Mouse (Mus musculus) stomach, postnatal 0 days (tissue): Measurements from ENCODE around the gene Spem2. TPM values are rescaled to one million over a fixed set of nuclear protein-coding genes. Genes with fewer than 3 reads are reported as not detected.

Experiments used
- ATAC-seq: fragments of 200-750 bp; cut with Nextera tagmentation; 2 replicates; pipeline ENCODE4 v1.8.0; 2017; ENCODE audit not compliant: low FRiP score, low TSS enrichment
- DNase-seq: peaks from one replicate; pipeline ENCODE4 v3.0.0-alpha.2; 2016; ENCODE audit warnings: low spot score
- H3K27ac ChIP-seq: fragments of 300-500 bp; sonication (generic); replicated peaks from 2 replicates; pipeline ENCODE4 v1.5.1; 2014; ENCODE audit warnings: mild to moderate bottlenecking, control low read depth
- H3K27me3 ChIP-seq: fragments of 300-500 bp; sonication (generic); 2 replicates; pipeline ENCODE4 v1.6.1; 2014; ENCODE audit warnings: low read length; ENCODE audit not compliant: control insufficient read depth, insufficient read depth
- H3K36me3 ChIP-seq: fragments of 300-500 bp; sonication (generic); 2 replicates; pipeline ENCODE4 v1.6.1; 2014; ENCODE audit warnings: low read length, mixed read lengths; ENCODE audit not compliant: control insufficient read depth, insufficient read depth
- H3K4me1 ChIP-seq: fragments of 300-500 bp; sonication (generic); replicated peaks from 2 replicates; pipeline ENCODE4 v1.6.1; 2014; ENCODE audit warnings: antibody characterized with exemption; ENCODE audit not compliant: control insufficient read depth, insufficient read depth
- H3K4me2 ChIP-seq: fragments of 300-500 bp; sonication (generic); replicated peaks from 2 replicates; pipeline ENCODE4 v1.6.1; 2014; ENCODE audit warnings: low read depth, mild to moderate bottlenecking, control low read depth, moderate library complexity
- H3K4me3 ChIP-seq: fragments of 300-500 bp; sonication (generic); 2 replicates; pipeline ENCODE4 v1.5.1; 2014; ENCODE audit warnings: low read depth, low read length, control low read depth
- H3K9ac ChIP-seq: fragments of 300-500 bp; sonication (generic); 2 replicates; pipeline ENCODE4 v1.6.1; 2014; ENCODE audit warnings: mild to moderate bottlenecking, low read length, control low read depth, mixed read lengths
- H3K9me3 ChIP-seq: fragments of 300-500 bp; sonication (generic); 2 replicates; pipeline ENCODE4 v1.6.1; 2016; ENCODE audit warnings: low read length; ENCODE audit not compliant: control insufficient read depth
- CTCF ChIP-seq: IDR thresholded peaks from 2 replicates; pipeline ENCODE4 v1.5.1; 2016; ENCODE audit warnings: antibody characterized with exemption, low read depth, mild to moderate bottlenecking, moderate library complexity
- EP300 ChIP-seq: optimal IDR thresholded peaks from 2 replicates; pipeline ENCODE3; 2016; ENCODE audit warnings: antibody characterized with exemption
- WGBS: fragments of 180-500 bp; shearing (Covaris S2); extraction: QIAGEN DNeasy Blood & Tissue Kit; methylation state at CpG from one replicate; pipeline ENCODE4 v1.1.7; 2014; 5-methylcytosine and 5-hydroxymethylcytosine counted together
- polyA plus RNA-seq: library from polyadenylated mRNA; unstranded; fragments of >200 nt; fragmentation: Nextera tagmentation; extraction: Ambion mirVana; gene quantifications from 2 replicates; pipeline ENCODE4 v1.2.1, GENCODE M21; 2015

The Spem2 gene
- polyA plus RNA-seq, 1 experiment from 2014 or later: not detected

- Histone ChIP-seq H3K9ac (no peak within 1 kb of the TSS), H3K27me3 (no peaks in the 10 kb centered on the region), H3K36me3 (no peaks in the 10 kb centered on the region), H3K4me1 (no peaks in the 10 kb centered on the region), H3K4me3 (no peak within 1 kb of the TSS), H3K4me2 (no peak within 1 kb of the TSS), H3K27ac (no peak within 1 kb of the TSS), H3K9me3 (no peaks in the 10 kb centered on the region)
- WGBS: 48% methylated on average over 10 of the region's 10 CpGs
- ATAC-seq (no peak), DNase-seq (no peak)
- TF ChIP-seq CTCF: peak; percentile 17; the same call in 1 of the 2 replicates
- TF ChIP-seq EP300: no peak
These were observed 3.1 kb downstream of the Spem2 start, which contains the start of gene Gm39566 for GRCm38 (mm10) chr11:69815155-69815554. Gene Gm39566 (minus strand): TSS chr11:69815298.

GRCm38 (mm10) chr11:69810280-69810679 lies 8.0 kb downstream of the Spem2 start:
- H3K4me2 ChIP-seq: no peak overlapping the region
- H3K4me3 ChIP-seq: no peak overlapping the region
- no peaks in the 10 kb centered on the region for H3K27me3 ChIP-seq
- DNase-seq (no peak), ATAC-seq (no peak)
- H3K36me3 ChIP-seq: no peaks in the 10 kb centered on the region
- TF ChIP-seq CTCF (0 out of 2 replicates have a peak, but pooled peaks have one; percentile 9), EP300 (no peak)
- no peak overlapping the region for H3K9ac ChIP-seq
- no peaks in the 10 kb centered on the region for H3K4me1 ChIP-seq
- H3K27ac ChIP-seq: no peak overlapping the region
- H3K9me3 ChIP-seq: no peaks in the 10 kb centered on the region

GRCm38 (mm10) chr11:69807641-69808040 lies 10.6 kb downstream of the Spem2 start:
- DNase-seq: no peak
- Histone ChIP-seq H3K36me3 (no peaks in the 10 kb centered on the region), H3K4me1 (no peaks in the 10 kb centered on the region), H3K9me3 (no peaks in the 10 kb centered on the region), H3K4me3 (no peak overlapping the region), H3K9ac (no peak overlapping the region), H3K27me3 (no peaks in the 10 kb centered on the region), H3K27ac (no peak overlapping the region), H3K4me2 (no peak overlapping the region)
- ATAC-seq: no peak
- TF ChIP-seq EP300 (no peak), CTCF (no peak)
- 65% methylated on average over 2 of the region's 2 CpGs for WGBS

- ATAC-seq (no peak), DNase-seq (no peak)
- no peak for TF ChIP-seq EP300
- peak; percentile 43 for TF ChIP-seq CTCF
- WGBS: 73% methylated on average over 4 of the region's 4 CpGs
- Histone ChIP-seq H3K27ac (no peak overlapping the region), H3K36me3 (no peaks in the 10 kb centered on the region), H3K4me3 (no peak overlapping the region), H3K4me1 (no peaks in the 10 kb centered on the region; the same call in 1 of the 2 replicates), H3K27me3 (no peaks in the 10 kb centered on the region), H3K9me3 (no peaks in the 10 kb centered on the region), H3K9ac (no peak overlapping the region), H3K4me2 (no peak overlapping the region)
These were observed 11.9 kb downstream of the Spem2 start for GRCm38 (mm10) chr11:69806378-69806777.

GRCm38 (mm10) chr11:69804972-69805909 lies 13.0 kb downstream of the Spem2 start, which contains the start of gene Tmem102:
Gene Tmem102 (minus strand): TSS chr11:69805624.
- H3K36me3 ChIP-seq: no peaks in the 10 kb centered on the region
- H3K9me3 ChIP-seq: no peaks in the 10 kb centered on the region
- H3K9ac ChIP-seq: peak within 1 kb of the TSS; percentile 67
- peak within 1 kb of the TSS; percentile 78 for H3K27ac ChIP-seq
- H3K4me3 ChIP-seq: peak within 1 kb of the TSS; percentile 55
- peak within 1 kb of the TSS; percentile 73 for H3K4me2 ChIP-seq
- ATAC-seq: peak; percentile 73
- H3K4me1 ChIP-seq: peaks cover 4% of the 10 kb centered on the region
- WGBS: 19% methylated on average over 29 of the region's 29 CpGs
- H3K27me3 ChIP-seq: no peaks in the 10 kb centered on the region
- TF ChIP-seq EP300 (no peak), CTCF (0 out of 2 replicates have a peak, but pooled peaks have one; percentile 9)
- DNase-seq: peak; percentile 87

- 10% methylated on average over 12 of the region's 12 CpGs for WGBS
- TF ChIP-seq CTCF (no peak), EP300 (no peak)
- H3K4me2 ChIP-seq: peak overlapping the region; percentile 73
- H3K27ac ChIP-seq: peak overlapping the region; percentile 78
- no peaks in the 10 kb centered on the region for H3K36me3 ChIP-seq
- peak overlapping the region; percentile 67 for H3K9ac ChIP-seq
- peak overlapping the region; percentile 55 for H3K4me3 ChIP-seq
- no peaks in the 10 kb centered on the region for H3K27me3 ChIP-seq
- H3K9me3 ChIP-seq: no peaks in the 10 kb centered on the region
- peaks cover 4% of the 10 kb centered on the region for H3K4me1 ChIP-seq
- ATAC-seq (no peak), DNase-seq (peak; percentile 59)
These were observed 13.7 kb downstream of the Spem2 start for GRCm38 (mm10) chr11:69804652-69804940.
